Mouse (Mus musculus): ENCODE measurements around the gene H2-Ab1. TPM values are rescaled to one million over a fixed set of nuclear protein-coding genes. Genes with fewer than 3 reads are reported as not detected.

Gene H2-Ab1
- total and polyA plus RNA-seq, 2 experiments from 2014 or later, result 0.69 to 2.0 TPM

DNA sequence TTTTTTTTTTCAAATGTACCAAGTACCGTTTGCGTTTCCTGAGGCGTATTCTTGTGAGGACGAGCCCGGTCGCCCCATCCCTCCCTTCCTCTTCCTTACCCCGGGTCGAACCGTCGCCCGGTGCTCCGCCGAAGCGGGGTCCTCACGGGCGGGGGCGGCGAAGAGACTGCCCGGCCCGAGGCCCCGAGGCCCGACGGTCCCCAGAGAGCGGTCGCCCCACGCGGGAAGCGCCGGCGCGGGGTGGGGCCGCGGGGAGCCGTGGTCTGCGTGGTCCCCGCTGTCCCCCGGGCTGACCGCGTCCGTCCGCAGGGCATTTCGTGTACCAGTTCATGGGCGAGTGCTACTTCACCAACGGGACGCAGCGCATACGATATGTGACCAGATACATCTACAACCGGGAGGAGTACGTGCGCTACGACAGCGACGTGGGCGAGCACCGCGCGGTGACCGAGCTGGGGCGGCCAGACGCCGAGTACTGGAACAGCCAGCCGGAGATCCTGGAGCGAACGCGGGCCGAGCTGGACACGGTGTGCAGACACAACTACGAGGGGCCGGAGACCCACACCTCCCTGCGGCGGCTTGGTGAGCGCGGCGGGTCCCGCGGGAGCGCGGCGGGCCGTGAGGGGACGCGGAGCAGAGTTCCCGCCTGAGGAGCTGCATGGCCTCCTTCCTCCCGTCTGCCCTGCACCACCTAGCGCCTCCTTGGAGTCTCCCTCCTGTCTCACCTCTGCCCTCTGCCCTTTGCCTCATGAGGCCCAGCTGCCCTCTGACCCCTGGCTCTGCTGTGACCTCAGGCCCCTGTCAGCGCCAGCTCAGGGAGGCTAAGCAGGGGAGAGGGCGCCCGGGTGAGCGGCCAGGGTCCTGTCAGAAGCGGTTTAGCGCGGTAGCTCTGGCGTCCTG, 7.2 kb downstream of the H2-Ab1 start:
- Histone ChIP-seq H3K27me3 (ENCODE audit: control insufficient read depth, insufficient read depth, low read length) (peaks cover 7% of the 10 kb centered on the region), H3K9me3 (replicated peaks; ENCODE audit: control insufficient read depth, low read length) (no peaks in the 10 kb centered on the region), H3K36me3 (replicated peaks; ENCODE audit: control insufficient read depth, insufficient read depth, low read length) (no peaks in the 10 kb centered on the region), H3K27ac (ENCODE audit: low read depth) (no peak overlapping the region), H3K4me1 (ENCODE audit: control insufficient read depth, insufficient read depth) (no peaks in the 10 kb centered on the region), H3K4me2 (ENCODE audit: low read depth, low read length) (peak overlapping the region; percentile 85), H3K9ac (replicated peaks; ENCODE audit: low read depth, low read length) (peak overlapping the region; percentile 43; the same call in 1 of the 2 replicates), H3K4me3 (ENCODE audit: low read depth, low read length) (peak overlapping the region; percentile 52)
- WGBS, result 1% methylated on average over 92 of the region's 93 CpGs
- DNase-seq (ENCODE audit: low spot score) (no peak), ATAC-seq (ENCODE audit: insufficient read depth, low read depth) (no peak; the same call in 1 of the 2 replicates)
- TF ChIP-seq EP300 (IDR thresholded peaks at IDR 0.05; ENCODE audit: low read depth) (no peak), CTCF (IDR thresholded peaks at IDR 0.05; ENCODE audit: low read depth) (no peak)

DNA sequence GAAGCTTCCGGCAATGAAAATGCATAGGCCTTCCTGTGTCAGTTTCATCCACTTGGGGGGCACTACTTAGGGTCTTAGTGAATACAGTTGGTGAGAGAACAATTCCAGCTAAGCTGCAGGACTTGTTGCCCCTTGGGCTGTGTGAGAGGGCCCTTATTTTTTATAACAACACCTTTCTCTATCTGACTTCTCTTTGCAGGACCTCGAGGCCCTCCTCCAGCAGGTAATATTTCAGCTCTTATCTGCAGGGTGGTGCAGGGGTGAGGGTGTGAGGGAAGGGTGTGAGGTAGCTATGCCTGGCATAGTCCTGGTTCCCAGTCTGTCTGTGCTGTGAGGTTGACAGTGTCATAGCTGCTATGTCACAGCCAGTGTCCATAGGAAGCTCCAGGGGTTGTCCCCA, 10.8 kb downstream of the H2-Ab1 start:
- no peaks in the 10 kb centered on the region for H3K4me1 ChIP-seq (ENCODE audit: control insufficient read depth, insufficient read depth)
- no peak overlapping the region for H3K9ac ChIP-seq (replicated peaks; ENCODE audit: low read depth, low read length)
- WGBS, result 65% methylated on average over 2 of the region's 2 CpGs
- DNase-seq (ENCODE audit: low spot score), result no peak
- H3K4me2 ChIP-seq (ENCODE audit: low read depth, low read length), result no peak overlapping the region
- no peaks in the 10 kb centered on the region for H3K9me3 ChIP-seq (replicated peaks; ENCODE audit: control insufficient read depth, low read length)
- no peak overlapping the region for H3K27ac ChIP-seq (ENCODE audit: low read depth)
- H3K27me3 ChIP-seq (ENCODE audit: control insufficient read depth, insufficient read depth, low read length), result peaks cover 6% of the 10 kb centered on the region
- no peak overlapping the region for H3K4me3 ChIP-seq (ENCODE audit: low read depth, low read length)
- no peak for ATAC-seq (ENCODE audit: insufficient read depth, low read depth)
- H3K36me3 ChIP-seq (replicated peaks; ENCODE audit: control insufficient read depth, insufficient read depth, low read length), result no peaks in the 10 kb centered on the region
- TF ChIP-seq CTCF (IDR thresholded peaks at IDR 0.05; ENCODE audit: low read depth), result no peak

DNA sequence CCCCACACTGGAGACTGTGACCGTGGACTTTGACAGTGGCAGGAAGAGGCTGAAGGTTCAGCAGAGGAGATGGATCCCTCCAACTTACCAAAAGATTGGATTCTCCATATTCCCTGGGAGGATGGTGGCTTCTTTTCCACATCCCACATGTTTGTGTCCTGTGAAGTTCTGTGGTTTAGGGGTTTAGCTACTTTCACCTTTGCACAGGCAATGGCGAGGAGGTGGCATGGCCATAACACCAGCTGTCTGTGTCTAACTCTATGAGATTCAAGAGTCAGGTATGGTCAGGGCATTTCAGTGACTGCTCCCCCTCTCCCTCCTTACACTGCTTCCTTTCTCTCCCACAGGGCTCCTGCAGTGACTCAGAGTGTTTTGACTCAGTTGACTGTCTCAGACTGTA, 11.3 kb downstream of the H2-Ab1 start:
- Histone ChIP-seq H3K27me3 (ENCODE audit: control insufficient read depth, insufficient read depth, low read length) (peaks cover 6% of the 10 kb centered on the region), H3K9ac (replicated peaks; ENCODE audit: low read depth, low read length) (no peak overlapping the region), H3K27ac (ENCODE audit: low read depth) (no peak overlapping the region), H3K4me3 (ENCODE audit: low read depth, low read length) (no peak overlapping the region), H3K36me3 (replicated peaks; ENCODE audit: control insufficient read depth, insufficient read depth, low read length) (no peaks in the 10 kb centered on the region), H3K9me3 (replicated peaks; ENCODE audit: control insufficient read depth, low read length) (no peaks in the 10 kb centered on the region), H3K4me1 (ENCODE audit: control insufficient read depth, insufficient read depth) (no peaks in the 10 kb centered on the region), H3K4me2 (ENCODE audit: low read depth, low read length) (no peak overlapping the region)
- DNase-seq (ENCODE audit: low spot score) (no peak), ATAC-seq (ENCODE audit: insufficient read depth, low read depth) (no peak)
- 73% methylated on average over 2 of the region's 2 CpGs for WGBS
- TF ChIP-seq EP300 (IDR thresholded peaks at IDR 0.05; ENCODE audit: low read depth) (no peak), CTCF (IDR thresholded peaks at IDR 0.05; ENCODE audit: low read depth) (no peak)

DNA sequence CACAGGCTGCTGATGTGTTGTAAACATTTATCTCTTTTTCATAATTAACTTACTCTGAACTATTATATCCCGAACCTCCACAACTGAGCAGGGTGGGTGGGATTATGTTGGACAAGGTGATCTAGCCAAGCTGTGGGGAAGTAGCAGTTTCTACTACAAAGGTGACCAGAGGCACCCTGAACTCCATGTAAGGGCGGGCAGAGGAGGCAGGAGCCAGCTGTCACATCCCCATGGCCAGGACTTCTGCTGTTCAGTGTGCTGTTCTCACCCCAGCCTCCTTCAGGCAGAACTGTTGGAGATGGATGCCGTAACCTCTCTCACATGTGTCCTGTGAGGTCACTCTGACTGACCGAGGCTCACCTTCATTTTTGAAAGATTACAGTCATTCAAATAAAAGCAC, 12.3 kb downstream of the H2-Ab1 start:
- ATAC-seq (ENCODE audit: insufficient read depth, low read depth) (no peak), DNase-seq (ENCODE audit: low spot score) (no peak)
- H3K4me2 ChIP-seq (ENCODE audit: low read depth, low read length), result no peak overlapping the region
- H3K9ac ChIP-seq (replicated peaks; ENCODE audit: low read depth, low read length), result no peak overlapping the region
- H3K36me3 ChIP-seq (replicated peaks; ENCODE audit: control insufficient read depth, insufficient read depth, low read length), result no peaks in the 10 kb centered on the region
- no peak for TF ChIP-seq CTCF (IDR thresholded peaks at IDR 0.05; ENCODE audit: low read depth)
- TF ChIP-seq EP300 (IDR thresholded peaks at IDR 0.05; ENCODE audit: low read depth), result no peak
- H3K4me3 ChIP-seq (ENCODE audit: low read depth, low read length), result no peak overlapping the region
- no peaks in the 10 kb centered on the region for H3K9me3 ChIP-seq (replicated peaks; ENCODE audit: control insufficient read depth, low read length)
- H3K4me1 ChIP-seq (ENCODE audit: control insufficient read depth, insufficient read depth), result no peaks in the 10 kb centered on the region
- H3K27ac ChIP-seq (ENCODE audit: low read depth), result no peak overlapping the region
- H3K27me3 ChIP-seq (ENCODE audit: control insufficient read depth, insufficient read depth, low read length), result peaks cover 5% of the 10 kb centered on the region
- WGBS, result 67% methylated on average over 4 of the region's 4 CpGs

DNA sequence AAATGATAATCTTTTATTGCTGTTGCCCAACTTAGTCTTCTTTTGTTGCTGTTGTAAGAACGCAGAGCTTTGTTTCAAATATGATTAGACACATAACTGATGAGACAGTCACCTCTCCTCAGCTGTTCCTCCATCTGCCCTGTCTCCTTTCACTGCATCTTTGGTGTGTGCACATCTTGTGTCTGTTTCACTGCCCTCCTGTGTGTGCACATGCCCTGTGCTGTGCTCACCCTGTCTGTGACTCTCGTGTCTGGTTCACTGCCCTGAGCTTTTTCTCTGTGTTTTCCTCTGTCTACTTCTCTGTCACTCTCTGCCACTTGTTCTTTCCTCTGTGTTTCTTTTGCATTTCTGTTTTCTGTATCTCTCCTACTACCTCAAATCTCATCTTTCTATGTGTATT, 12.7 kb downstream of the H2-Ab1 start:
- WGBS, result 80% methylated on average over 2 of the region's 2 CpGs
- Histone ChIP-seq H3K4me1 (ENCODE audit: control insufficient read depth, insufficient read depth) (no peaks in the 10 kb centered on the region), H3K4me2 (ENCODE audit: low read depth, low read length) (no peak overlapping the region), H3K9ac (replicated peaks; ENCODE audit: low read depth, low read length) (no peak overlapping the region), H3K9me3 (replicated peaks; ENCODE audit: control insufficient read depth, low read length) (no peaks in the 10 kb centered on the region), H3K4me3 (ENCODE audit: low read depth, low read length) (no peak overlapping the region), H3K36me3 (replicated peaks; ENCODE audit: control insufficient read depth, insufficient read depth, low read length) (no peaks in the 10 kb centered on the region), H3K27me3 (ENCODE audit: control insufficient read depth, insufficient read depth, low read length) (peaks cover 1% of the 10 kb centered on the region), H3K27ac (ENCODE audit: low read depth) (no peak overlapping the region)
- ATAC-seq (ENCODE audit: insufficient read depth, low read depth) (no peak), DNase-seq (ENCODE audit: low spot score) (no peak)
- TF ChIP-seq CTCF (IDR thresholded peaks at IDR 0.05; ENCODE audit: low read depth), result no peak
- no peak for TF ChIP-seq EP300 (IDR thresholded peaks at IDR 0.05; ENCODE audit: low read depth)

DNA sequence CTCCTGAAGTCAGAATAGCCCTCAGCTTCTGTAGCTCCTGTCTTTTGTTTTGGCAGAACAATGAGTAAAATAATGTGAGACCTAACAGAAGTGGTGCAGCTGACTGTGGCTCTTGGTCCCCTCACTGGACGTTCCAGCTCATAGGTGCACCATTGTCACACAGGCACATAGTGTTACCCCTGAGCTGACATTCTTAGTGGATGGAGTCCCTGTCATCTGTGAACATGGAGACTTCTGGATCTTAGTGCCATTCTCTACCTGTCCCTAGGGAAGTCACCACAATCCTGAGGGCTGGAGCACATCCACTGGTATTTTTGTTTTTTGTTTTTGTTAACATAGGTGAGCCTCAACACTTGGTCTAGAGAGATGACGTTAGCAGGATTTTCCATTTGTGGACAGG, 13.5 kb downstream of the H2-Ab1 start:
- Histone ChIP-seq H3K27me3 (ENCODE audit: control insufficient read depth, insufficient read depth, low read length) (no peaks in the 10 kb centered on the region), H3K4me2 (ENCODE audit: low read depth, low read length) (no peak overlapping the region), H3K36me3 (replicated peaks; ENCODE audit: control insufficient read depth, insufficient read depth, low read length) (no peaks in the 10 kb centered on the region), H3K9me3 (replicated peaks; ENCODE audit: control insufficient read depth, low read length) (no peaks in the 10 kb centered on the region), H3K4me1 (ENCODE audit: control insufficient read depth, insufficient read depth) (no peaks in the 10 kb centered on the region), H3K4me3 (ENCODE audit: low read depth, low read length) (no peak overlapping the region), H3K27ac (ENCODE audit: low read depth) (no peak overlapping the region), H3K9ac (replicated peaks; ENCODE audit: low read depth, low read length) (no peak overlapping the region)
- ATAC-seq (ENCODE audit: insufficient read depth, low read depth) (no peak), DNase-seq (ENCODE audit: low spot score) (no peak)
- WGBS, result 63% methylated on average over 2 of the region's 2 CpGs
- TF ChIP-seq EP300 (IDR thresholded peaks at IDR 0.05; ENCODE audit: low read depth) (no peak), CTCF (IDR thresholded peaks at IDR 0.05; ENCODE audit: low read depth) (no peak)
